Mouse (Mus musculus) limb, embryonic 14.5 days (tissue): ENCODE results near the gene Dab1. TPM values are rescaled to one million over a fixed set of nuclear protein-coding genes. Genes with fewer than 3 reads are reported as not detected.

Experiments used
- ATAC-seq: fragments of 200-750 bp; cut with Nextera tagmentation; 2 replicates; pipeline ENCODE4 v1.8.0; 2017; ENCODE audit warnings: low read depth, moderate number of reproducible peaks, moderate TSS enrichment; ENCODE audit not compliant: low FRiP score
- DNase-seq: peaks from one replicate; pipeline ENCODE4 v3.0.0-alpha.2; 2015; ENCODE audit warnings: low spot score
- H3K27ac ChIP-seq: fragments of 300-500 bp; sonication (generic); replicated peaks from 2 replicates; pipeline ENCODE4 v1.5.1; 2014; ENCODE audit warnings: low read depth, mild to moderate bottlenecking, low read length, moderate library complexity, mixed read lengths
- H3K27me3 ChIP-seq: fragments of 300-500 bp; sonication (generic); 2 replicates; pipeline ENCODE4 v1.6.1; 2014; ENCODE audit warnings: low read length, mixed read lengths; ENCODE audit not compliant: control insufficient read depth, insufficient read depth
- H3K36me3 ChIP-seq: fragments of 300-500 bp; sonication (generic); 2 replicates; pipeline ENCODE4 v1.6.1; 2014; ENCODE audit warnings: mild to moderate bottlenecking, low read length, moderate library complexity, mixed read lengths; ENCODE audit not compliant: control insufficient read depth, insufficient read depth
- H3K4me1 ChIP-seq: fragments of 300-500 bp; sonication (generic); 2 replicates; pipeline ENCODE4 v1.6.1; 2014; ENCODE audit warnings: antibody characterized with exemption, low read length, mixed read lengths; ENCODE audit not compliant: control insufficient read depth, insufficient read depth
- H3K4me2 ChIP-seq: fragments of 300-500 bp; sonication (generic); replicated peaks from 2 replicates; pipeline ENCODE4 v1.6.1; 2014; ENCODE audit warnings: low read depth, mild to moderate bottlenecking, low read length, moderate library complexity; ENCODE audit not compliant: severe bottlenecking
- H3K4me3 ChIP-seq: fragments of 300-500 bp; sonication (generic); replicated peaks from 2 replicates; pipeline ENCODE4 v1.5.1; 2014; ENCODE audit warnings: low read length
- H3K9ac ChIP-seq: fragments of 300-500 bp; sonication (generic); 2 replicates; pipeline ENCODE4 v1.6.1; 2014; ENCODE audit warnings: mild to moderate bottlenecking, low read depth, low read length, moderate library complexity; ENCODE audit not compliant: severe bottlenecking
- H3K9me3 ChIP-seq: fragments of 300-500 bp; sonication (generic); 2 replicates; pipeline ENCODE4 v1.6.1; 2016; ENCODE audit warnings: low read length; ENCODE audit not compliant: control insufficient read depth
- POLR2A ChIP-seq: fragments of 200-500 bp; IDR thresholded peaks from 2 replicates; pipeline ENCODE4 v1.8.0; 2012; ENCODE audit warnings: inconsistent platforms, mild to moderate bottlenecking, moderate library complexity, borderline replicate concordance; ENCODE audit not compliant: insufficient read depth, insufficient read length; ENCODE audit errors: extremely low read depth
- WGBS: fragments of 180-500 bp; shearing (Covaris S2); extraction: QIAGEN DNeasy Blood & Tissue Kit; methylation state at CpG from one replicate; pipeline ENCODE4 v1.1.7; 2014; 5-methylcytosine and 5-hydroxymethylcytosine counted together
- polyA plus RNA-seq, 2 experiments: library from polyadenylated mRNA; depleted of rRNA in 1 of 2; stranded (reverse) in 1 of 2; unstranded in 1 of 2; fragments of >200 nt; fragmentation: Nextera tagmentation in 1 of 2; extraction: Ambion mirVana in 1 of 2; gene quantifications; 2 replicates each; pipeline versions ENCODE4 v1.2.1 to v1.2.3; 2012 to 2014

Gene Dab1
- polyA plus RNA-seq, 2 experiments, result 5.5 to 12.1 TPM

- ATAC-seq (no peak), DNase-seq (no peak)
- no peak overlapping the region for H3K9ac ChIP-seq
- no peaks in the 10 kb centered on the region for H3K9me3 ChIP-seq
- H3K36me3 ChIP-seq, result no peaks in the 10 kb centered on the region
- 48% methylated on average over 3 of the region's 3 CpGs for WGBS
- H3K27me3 ChIP-seq, result no peaks in the 10 kb centered on the region
- H3K27ac ChIP-seq, result no peak overlapping the region
- no peak overlapping the region for H3K4me2 ChIP-seq
- no peaks in the 10 kb centered on the region for H3K4me1 ChIP-seq
- no peak for TF ChIP-seq POLR2A
- H3K4me3 ChIP-seq, result no peak overlapping the region
These were observed 448.6 kb downstream of the Dab1 start for GRCm38 (mm10) chr4:104067748-104068147.

- H3K27ac ChIP-seq, result no peak overlapping the region
- H3K9ac ChIP-seq, result no peak overlapping the region
- H3K36me3 ChIP-seq, result no peaks in the 10 kb centered on the region
- H3K4me1 ChIP-seq, result no peaks in the 10 kb centered on the region
- WGBS, result 65% methylated on average over 10 of the region's 10 CpGs
- no peak overlapping the region for H3K4me3 ChIP-seq
- no peak for DNase-seq
- no peak for ATAC-seq
- no peaks in the 10 kb centered on the region for H3K9me3 ChIP-seq
- no peak for TF ChIP-seq POLR2A
- H3K27me3 ChIP-seq, result no peaks in the 10 kb centered on the region
- H3K4me2 ChIP-seq, result no peak overlapping the region
These were observed 452.1 kb downstream of the Dab1 start for GRCm38 (mm10) chr4:104071296-104071695.

- ATAC-seq, result no peak
- no peaks in the 10 kb centered on the region for H3K36me3 ChIP-seq
- no peaks in the 10 kb centered on the region for H3K27me3 ChIP-seq
- no peak overlapping the region for H3K4me2 ChIP-seq
- no peak overlapping the region for H3K27ac ChIP-seq
- H3K9ac ChIP-seq, result no peak overlapping the region
- DNase-seq, result peak; percentile 20
- H3K4me3 ChIP-seq, result no peak overlapping the region
- H3K9me3 ChIP-seq, result no peaks in the 10 kb centered on the region
- H3K4me1 ChIP-seq, result no peaks in the 10 kb centered on the region
- WGBS, result 61% methylated on average over 7 of the region's 7 CpGs
- no peak for TF ChIP-seq POLR2A
These were observed 454.8 kb downstream of the Dab1 start for GRCm38 (mm10) chr4:104073920-104074459.

- Histone ChIP-seq H3K36me3 (no peaks in the 10 kb centered on the region), H3K27me3 (no peaks in the 10 kb centered on the region), H3K9ac (no peak overlapping the region), H3K4me3 (no peak overlapping the region), H3K27ac (no peak overlapping the region), H3K4me1 (no peaks in the 10 kb centered on the region), H3K9me3 (no peaks in the 10 kb centered on the region), H3K4me2 (no peak overlapping the region)
- TF ChIP-seq POLR2A, result no peak
- WGBS, result 64% methylated on average over 1 of the region's 1 CpGs
- DNase-seq (peak; percentile 57), ATAC-seq (no peak)
These were observed 458.6 kb downstream of the Dab1 start for GRCm38 (mm10) chr4:104077771-104078170.

GRCm38 (mm10) chr4:104106299-104106698 lies 487.1 kb downstream of the Dab1 start:
- H3K27ac ChIP-seq, result no peak overlapping the region
- no peaks in the 10 kb centered on the region for H3K4me1 ChIP-seq
- H3K9ac ChIP-seq, result no peak overlapping the region
- no peaks in the 10 kb centered on the region for H3K9me3 ChIP-seq
- H3K4me3 ChIP-seq, result no peak overlapping the region
- H3K36me3 ChIP-seq, result no peaks in the 10 kb centered on the region
- TF ChIP-seq POLR2A, result no peak
- H3K27me3 ChIP-seq, result no peaks in the 10 kb centered on the region
- H3K4me2 ChIP-seq, result no peak overlapping the region
- WGBS, result 33% methylated on average over 6 of the region's 6 CpGs
- ATAC-seq (no peak; the same call in 1 of the 2 replicates), DNase-seq (peak; percentile 27)

- no peak for TF ChIP-seq POLR2A
- ATAC-seq (no peak), DNase-seq (no peak)
- H3K4me1 ChIP-seq, result no peaks in the 10 kb centered on the region
- H3K27ac ChIP-seq, result no peak overlapping the region
- H3K4me3 ChIP-seq, result no peak overlapping the region
- H3K9ac ChIP-seq, result no peak overlapping the region
- no peaks in the 10 kb centered on the region for H3K9me3 ChIP-seq
- H3K36me3 ChIP-seq, result no peaks in the 10 kb centered on the region
- no peak overlapping the region for H3K4me2 ChIP-seq
- H3K27me3 ChIP-seq, result no peaks in the 10 kb centered on the region
These were observed 492.5 kb downstream of the Dab1 start for GRCm38 (mm10) chr4:104111614-104112013.
